Comparison of ENCODE assay signal across 12 mouse cellular contexts in the genomic region with DNA sequence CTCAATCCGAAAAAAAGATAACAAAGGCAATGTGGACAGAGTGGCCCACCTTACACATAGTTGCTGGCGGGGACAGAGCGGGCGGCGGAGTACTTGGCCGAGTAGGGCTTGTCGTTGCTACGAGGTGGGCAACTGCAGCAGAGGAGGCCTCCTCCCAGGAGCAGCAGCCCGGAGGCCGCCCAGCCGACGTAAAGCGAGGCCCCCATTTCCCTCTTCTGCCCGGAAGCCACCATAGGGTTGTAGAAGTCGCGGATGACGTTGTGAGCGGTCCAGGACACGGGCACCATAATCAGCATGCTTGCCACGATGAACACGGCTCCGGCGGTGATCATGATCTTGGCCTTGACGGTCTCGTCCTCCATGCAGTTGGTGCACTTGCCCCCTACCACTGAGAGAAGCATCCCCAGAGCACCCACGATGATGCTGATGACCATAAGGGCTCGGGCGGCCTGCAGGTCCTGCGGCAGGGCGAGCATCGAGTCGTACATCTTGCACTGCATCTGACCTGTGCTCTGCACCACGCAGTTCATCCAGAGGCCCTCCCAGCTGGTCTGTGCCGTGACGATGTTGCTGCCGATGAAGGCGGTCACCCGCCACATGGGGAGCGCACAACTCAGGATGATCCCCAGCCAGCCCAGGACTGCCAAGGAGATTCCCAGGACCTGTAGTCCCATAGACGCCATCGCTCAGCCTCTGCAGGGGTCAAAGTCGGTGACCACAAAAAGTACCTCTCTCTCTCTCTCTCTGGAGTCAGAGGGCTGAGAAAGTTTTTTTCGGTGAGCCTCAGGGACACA. TPM values are rescaled to one million over a fixed set of nuclear protein-coding genes. Genes with fewer than 3 reads are reported as not detected.
A peak's percentile ranks its signal among the peaks of the same experiment; 100 is the strongest.
DNase-seq lines count a peak whose midpoint lies in the region; ATAC-seq and TF ChIP-seq lines count a peak whose summit lies in the region.
"Had no signal": no experiment of that assay in that cellular context is flagged by ENCODE, and none has a peak within 500 bp of the region (broad histone marks: within the 10 kb centered on the region; RNA-seq: fewer than 3 reads in every experiment).

No protein-coding gene starts in this region.

- no peak for TF ChIP-seq EP300 in lung, postnatal 0 days (IDR thresholded peaks at IDR 0.05)

- no peaks in the 10 kb centered on the region for H3K9me3 ChIP-seq in heart, embryonic 12.5 days (replicated peaks)
- no peaks in the 10 kb centered on the region for H3K9me3 ChIP-seq in lung, postnatal 0 days (ENCODE audit: low read length)
- no peaks in the 10 kb centered on the region for H3K9me3 ChIP-seq in embryonic facial prominence, embryonic 13.5 days
- no peaks in the 10 kb centered on the region for H3K9me3 ChIP-seq in midbrain, embryonic 13.5 days

- H3K4me3 ChIP-seq in heart, embryonic 12.5 days, result peak overlapping the region; percentile 8; the same call in 1 of the 2 replicates
- H3K4me3 ChIP-seq in lung, postnatal 0 days (ENCODE audit: low read depth, low read length), result peak overlapping the region; percentile 40
- peak overlapping the region; percentile 41 for H3K4me3 ChIP-seq in embryonic facial prominence, embryonic 13.5 days
- 0 out of 2 replicates have a peak overlapping the region, but pooled peaks have one; percentile 3 for H3K4me3 ChIP-seq in midbrain, embryonic 13.5 days (replicated peaks)

- no peak for TF ChIP-seq CTCF in lung, postnatal 0 days (IDR thresholded peaks at IDR 0.05)

- WGBS in heart, embryonic 12.5 days, result 29% methylated on average over 43 of the region's 43 CpGs
- 29% methylated on average over 43 of the region's 43 CpGs for WGBS in lung, postnatal 0 days
- WGBS in embryonic facial prominence, embryonic 13.5 days, result 13% methylated on average over 43 of the region's 43 CpGs
- WGBS in midbrain, embryonic 13.5 days, result 18% methylated on average over 43 of the region's 43 CpGs

- H3K9ac ChIP-seq in heart, embryonic 12.5 days, result peak overlapping the region; percentile 37
- peak overlapping the region; percentile 46 for H3K9ac ChIP-seq in lung, postnatal 0 days (replicated peaks; ENCODE audit: low read depth)
- H3K9ac ChIP-seq in embryonic facial prominence, embryonic 13.5 days, result peak overlapping the region; percentile 65
- no peak overlapping the region for H3K9ac ChIP-seq in midbrain, embryonic 13.5 days (replicated peaks)

- H3K27me3 ChIP-seq in heart, embryonic 12.5 days (replicated peaks), result peaks cover 29% of the 10 kb centered on the region
- H3K27me3 ChIP-seq in lung, postnatal 0 days (replicated peaks; ENCODE audit: insufficient read depth, low read length), result no peaks in the 10 kb centered on the region
- peaks cover 48% of the 10 kb centered on the region for H3K27me3 ChIP-seq in embryonic facial prominence, embryonic 13.5 days
- H3K27me3 ChIP-seq in midbrain, embryonic 13.5 days, result peaks cover 42% of the 10 kb centered on the region

- no peak for DNase-seq in heart, postnatal 14 days
- no peak for DNase-seq in lung, postnatal 0 days (ENCODE audit: low spot score)
- no peak for DNase-seq in lung, postnatal 10 days
- no peak for DNase-seq in spleen, adult 12 weeks (ENCODE audit: low spot score)
- no peak for DNase-seq in cerebellum, postnatal 4 days (ENCODE audit: low spot score in 2 of 2)
- DNase-seq: cerebellum, postnatal 25 days; right cerebral cortex, postnatal 25 days had no signal

- no peak for ATAC-seq in heart, embryonic 12.5 days (ENCODE audit: insufficient number of reproducible peaks, low FRiP score)
- peak; percentile 5; the same call in 1 of the 2 replicates for ATAC-seq in lung, postnatal 0 days
- no peak for ATAC-seq in embryonic facial prominence, embryonic 13.5 days (ENCODE audit: insufficient number of reproducible peaks, insufficient read depth, low FRiP score, low TSS enrichment, low read depth)
- ATAC-seq in midbrain, embryonic 13.5 days, result no peak

- peak overlapping the region; percentile 48 for H3K4me2 ChIP-seq in heart, embryonic 12.5 days
- peak overlapping the region; percentile 50 for H3K4me2 ChIP-seq in lung, postnatal 0 days (replicated peaks; ENCODE audit: low read depth, low read length)
- H3K4me2 ChIP-seq in embryonic facial prominence, embryonic 13.5 days, result peak overlapping the region; percentile 46
- H3K4me2 ChIP-seq in midbrain, embryonic 13.5 days (replicated peaks), result peak overlapping the region; percentile 28

- intact Hi-C loops in heart, postnatal 14 days (cut with DNase I), result no loop called here

- no peak overlapping the region for H3K27ac ChIP-seq in heart, embryonic 12.5 days (ENCODE audit: poor library complexity, severe bottlenecking)
- peak overlapping the region; percentile 80 for H3K27ac ChIP-seq in lung, postnatal 0 days (ENCODE audit: low read length)
- H3K27ac ChIP-seq in embryonic facial prominence, embryonic 13.5 days, result peak overlapping the region; percentile 81
- H3K27ac ChIP-seq in midbrain, embryonic 13.5 days, result no peak overlapping the region

- H3K4me1 ChIP-seq in heart, embryonic 12.5 days (replicated peaks), result peaks cover 34% of the 10 kb centered on the region
- peaks cover 11% of the 10 kb centered on the region for H3K4me1 ChIP-seq in lung, postnatal 0 days (ENCODE audit: insufficient read depth, low read depth, low read length)
- H3K4me1 ChIP-seq in embryonic facial prominence, embryonic 13.5 days, result peaks cover 22% of the 10 kb centered on the region
- peaks cover 8% of the 10 kb centered on the region; the same call in 1 of the 2 replicates for H3K4me1 ChIP-seq in midbrain, embryonic 13.5 days (replicated peaks)

- no peaks in the 10 kb centered on the region for H3K36me3 ChIP-seq in heart, embryonic 12.5 days
- H3K36me3 ChIP-seq in lung, postnatal 0 days (ENCODE audit: insufficient read depth, low read length), result no peaks in the 10 kb centered on the region
- H3K36me3 ChIP-seq in embryonic facial prominence, embryonic 13.5 days, result no peaks in the 10 kb centered on the region
- no peaks in the 10 kb centered on the region for H3K36me3 ChIP-seq in midbrain, embryonic 13.5 days

RNA-seq across cellular contexts. Expression of gene Cldn4, which starts 0.5 kb away (rescaled TPM):
- 1.0 and 1.1 TPM in 2 replicates for polyA plus RNA-seq in heart, embryonic 12.5 days (2016; fragmentation: Nextera tagmentation; extraction: Ambion mirVana)
- under 1 TPM; 0.14 to 0.59 TPM for total RNA-seq in heart, postnatal 14 days (2021)
- 28.2 and 29.2 TPM in 2 replicates for polyA plus RNA-seq in lung, postnatal 0 days (2015; fragmentation: Nextera tagmentation; extraction: Ambion mirVana)
- 21.0 and 22.9 TPM in 2 replicates for polyA plus RNA-seq in embryonic facial prominence, embryonic 13.5 days (2015; fragmentation: Nextera tagmentation; extraction: Ambion mirVana)
- not detected in 2 replicates for polyA plus RNA-seq in midbrain, embryonic 13.5 days (2015; fragmentation: Nextera tagmentation; extraction: Ambion mirVana)
- total RNA-seq: gastrocnemius, adult 8-10 months; layer of hippocampus, postnatal 25 days had no signal

RNA-seq across cellular contexts. Expression of gene Mettl27, which starts 14.1 kb away (rescaled TPM):
- polyA plus RNA-seq in heart, embryonic 12.5 days (2016; fragmentation: Nextera tagmentation; extraction: Ambion mirVana), result 8.6 and 11.1 TPM in 2 replicates
- 1 to 10 TPM; 5.7 to 5.9 TPM for total RNA-seq in heart, postnatal 14 days (2021)
- polyA plus RNA-seq in lung, postnatal 0 days (2015; fragmentation: Nextera tagmentation; extraction: Ambion mirVana), result 33.7 and 35.5 TPM in 2 replicates
- 21.1 and 21.4 TPM in 2 replicates for polyA plus RNA-seq in embryonic facial prominence, embryonic 13.5 days (2015; fragmentation: Nextera tagmentation; extraction: Ambion mirVana)
- 7.5 and 7.7 TPM in 2 replicates for polyA plus RNA-seq in midbrain, embryonic 13.5 days (2015; fragmentation: Nextera tagmentation; extraction: Ambion mirVana)

RNA-seq across cellular contexts. Expression of gene Cldn13, which starts 30.9 kb away (rescaled TPM):
- 5.4 and 10.0 TPM in 2 replicates for polyA plus RNA-seq in heart, embryonic 12.5 days (2016; fragmentation: Nextera tagmentation; extraction: Ambion mirVana)
- total RNA-seq in heart, postnatal 14 days (2021), result not detected
- 1.2 and 1.6 TPM in 2 replicates for polyA plus RNA-seq in lung, postnatal 0 days (2015; fragmentation: Nextera tagmentation; extraction: Ambion mirVana)
- polyA plus RNA-seq in embryonic facial prominence, embryonic 13.5 days (2015; fragmentation: Nextera tagmentation; extraction: Ambion mirVana), result 0.39 and 2.8 TPM in 2 replicates
- 0.26 and 0.35 TPM in 2 replicates for polyA plus RNA-seq in midbrain, embryonic 13.5 days (2015; fragmentation: Nextera tagmentation; extraction: Ambion mirVana)
- total RNA-seq: gastrocnemius, adult 8-10 months; layer of hippocampus, postnatal 25 days had no signal

RNA-seq across cellular contexts. Expression of gene Tmem270, which starts 39.7 kb away (rescaled TPM):
- not detected in 2 replicates for polyA plus RNA-seq in heart, embryonic 12.5 days (2016; fragmentation: Nextera tagmentation; extraction: Ambion mirVana)
- total RNA-seq in heart, postnatal 14 days (2021), result not detected
- polyA plus RNA-seq in lung, postnatal 0 days (2015; fragmentation: Nextera tagmentation; extraction: Ambion mirVana), result not detected in 2 replicates
- polyA plus RNA-seq in embryonic facial prominence, embryonic 13.5 days (2015; fragmentation: Nextera tagmentation; extraction: Ambion mirVana), result not detected in 2 replicates
- polyA plus RNA-seq in midbrain, embryonic 13.5 days (2015; fragmentation: Nextera tagmentation; extraction: Ambion mirVana), result not detected in 2 replicates
- total RNA-seq: gastrocnemius, adult 8-10 months; layer of hippocampus, postnatal 25 days had no signal

RNA-seq across cellular contexts. Expression of gene Cldn3, which starts 39.8 kb away (rescaled TPM):
- polyA plus RNA-seq in heart, embryonic 12.5 days (2016; fragmentation: Nextera tagmentation; extraction: Ambion mirVana), result 2.5 and 3.2 TPM in 2 replicates
- 1 to 10 TPM in 1 of 2 experiments, under 1 TPM in 1; 0.22 to 1.4 TPM for total RNA-seq in heart, postnatal 14 days (2021)
- 547 and 583 TPM in 2 replicates for polyA plus RNA-seq in lung, postnatal 0 days (2015; fragmentation: Nextera tagmentation; extraction: Ambion mirVana)
- polyA plus RNA-seq in embryonic facial prominence, embryonic 13.5 days (2015; fragmentation: Nextera tagmentation; extraction: Ambion mirVana), result 14.8 and 26.4 TPM in 2 replicates
- polyA plus RNA-seq in midbrain, embryonic 13.5 days (2015; fragmentation: Nextera tagmentation; extraction: Ambion mirVana), result 1.7 and 1.8 TPM in 2 replicates
- total RNA-seq: gastrocnemius, adult 8-10 months had no signal

Comparison
In these comparisons a context has a peak if more than half of its experiments do, and no peak if none do; other contexts are left out.
1. H3K27ac ChIP-seq: peak in lung, postnatal 0 days (single experiment) and embryonic facial prominence, embryonic 13.5 days (single experiment); none in heart, embryonic 12.5 days (single experiment) and midbrain, embryonic 13.5 days (single experiment).
2. RNA of gene Cldn4, which starts 0.5 kb away (polyA plus RNA-seq): 28.2 to 29.2 TPM in lung, postnatal 0 days and 21.0 to 22.9 TPM in embryonic facial prominence, embryonic 13.5 days; 1.0 to 1.1 TPM in heart, embryonic 12.5 days and not detected in midbrain, embryonic 13.5 days; every median in the first group is over 10 times any median in the second.
3. Peak in every context shown above with its lines, with median percentiles within 50 percentile points of each other: H3K4me2 ChIP-seq and H3K4me3 ChIP-seq.